Mouse (Mus musculus): Measurements from ENCODE around the gene Rif1.
A peak's percentile ranks its signal among the peaks of the same experiment; 100 is the strongest.

The Rif1 gene

GRCm38 (mm10) chr2:52072491-52073140 is at the start of gene Rif1:
TSS of gene Rif1 (plus strand) at chr2:52072832.
- DNase-seq, result peak; percentile 65 to 69

GRCm38 (mm10) chr2:52027061-52027460 is 45.6 kb upstream of the Rif1 start:
- DNase-seq, result no peak

- no peak for DNase-seq
These were observed 43.2 kb upstream of the Rif1 start for GRCm38 (mm10) chr2:52029426-52029825.

GRCm38 (mm10) chr2:52031491-52031890 is 41.1 kb upstream of the Rif1 start:
- no peak for DNase-seq

- DNase-seq, result no peak
These were observed 38.0 kb upstream of the Rif1 start for GRCm38 (mm10) chr2:52034601-52035000.

- no peak for DNase-seq
These were observed 37.5 kb upstream of the Rif1 start for GRCm38 (mm10) chr2:52035144-52035543.

- DNase-seq, result no peak
These were observed 35.6 kb upstream of the Rif1 start for GRCm38 (mm10) chr2:52036929-52037595.

GRCm38 (mm10) chr2:52037882-52038281 is 34.8 kb upstream of the Rif1 start, which contains the start of gene Tnfaip6:
TSS of gene Tnfaip6 (plus strand) at chr2:52038009.
- DNase-seq, result no peak

- no peak for DNase-seq
These were observed 34.1 kb upstream of the Rif1 start for GRCm38 (mm10) chr2:52038558-52038957.

- no peak for DNase-seq
These were observed 33.4 kb upstream of the Rif1 start for GRCm38 (mm10) chr2:52039083-52039801.

- DNase-seq, result no peak
These were observed 30.5 kb upstream of the Rif1 start for GRCm38 (mm10) chr2:52042132-52042531.

GRCm38 (mm10) chr2:52042714-52043113 is 29.9 kb upstream of the Rif1 start:
- no peak for DNase-seq

GRCm38 (mm10) chr2:52043485-52043884 is 29.1 kb upstream of the Rif1 start:
- DNase-seq, result no peak

GRCm38 (mm10) chr2:52046032-52046431 is 26.6 kb upstream of the Rif1 start:
- no peak for DNase-seq

GRCm38 (mm10) chr2:52050823-52051222 is 21.8 kb upstream of the Rif1 start:
- no peak for DNase-seq

- no peak for DNase-seq
These were observed 20.3 kb upstream of the Rif1 start for GRCm38 (mm10) chr2:52052335-52052734.

- no peak for DNase-seq
These were observed 19.1 kb upstream of the Rif1 start for GRCm38 (mm10) chr2:52053502-52053901.

- no peak for DNase-seq
These were observed 17.0 kb upstream of the Rif1 start for GRCm38 (mm10) chr2:52055616-52056015.

GRCm38 (mm10) chr2:52057099-52057498 is 15.5 kb upstream of the Rif1 start:
- DNase-seq, result no peak

GRCm38 (mm10) chr2:52057681-52058080 is 15.0 kb upstream of the Rif1 start:
- no peak for DNase-seq

GRCm38 (mm10) chr2:52068641-52069040 is 4.0 kb upstream of the Rif1 start:
- no peak for DNase-seq

GRCm38 (mm10) chr2:52070816-52071215 is 1.8 kb upstream of the Rif1 start:
- DNase-seq, result no peak

- DNase-seq, result no peak
These were observed 1.2 kb upstream of the Rif1 start for GRCm38 (mm10) chr2:52071241-52071991.

Measured in thymus, adult 18-20 months (tissue).